Mouse (Mus musculus): ENCODE measurements around the gene Vasp.

Gene Vasp

GRCm38 (mm10) chr7:19236411-19236810, 35.2 kb downstream of the Vasp start:
- no peak for DNase-seq (ENCODE audit: low read depth, low spot score)

GRCm38 (mm10) chr7:19235092-19235671, 36.4 kb downstream of the Vasp start:
- DNase-seq (ENCODE audit: low read depth, low spot score): no peak

GRCm38 (mm10) chr7:19234652-19235051, 37.0 kb downstream of the Vasp start:
- DNase-seq (ENCODE audit: low read depth, low spot score): no peak

GRCm38 (mm10) chr7:19231849-19232248, 39.8 kb downstream of the Vasp start:
- no peak for DNase-seq (ENCODE audit: low read depth, low spot score)

GRCm38 (mm10) chr7:19230899-19231298, 40.7 kb downstream of the Vasp start:
- DNase-seq (ENCODE audit: low read depth, low spot score): no peak

- DNase-seq (ENCODE audit: low read depth, low spot score): no peak
Observed at GRCm38 (mm10) chr7:19230041-19230580, 41.5 kb downstream of the Vasp start.

- no peak for DNase-seq (ENCODE audit: low read depth, low spot score)
Observed at GRCm38 (mm10) chr7:19229404-19229803, 42.2 kb downstream of the Vasp start.

GRCm38 (mm10) chr7:19228793-19229148, 42.8 kb downstream of the Vasp start:
- DNase-seq (ENCODE audit: low read depth, low spot score): no peak

GRCm38 (mm10) chr7:19227883-19228792, 43.5 kb downstream of the Vasp start, which contains the start of gene Opa3:
Gene Opa3 (plus strand): TSS chr7:19228334.
- peak; percentile 100 for DNase-seq (ENCODE audit: low read depth, low spot score)

GRCm38 (mm10) chr7:19226817-19227797, 44.5 kb downstream of the Vasp start:
- peak; percentile 78 for DNase-seq (ENCODE audit: low read depth, low spot score)

- DNase-seq (ENCODE audit: low read depth, low spot score): no peak
Observed at GRCm38 (mm10) chr7:19224933-19225332, 46.7 kb downstream of the Vasp start.

GRCm38 (mm10) chr7:19222875-19223274, 48.7 kb downstream of the Vasp start:
- DNase-seq (ENCODE audit: low read depth, low spot score): no peak

GRCm38 (mm10) chr7:19222189-19222588, 49.4 kb downstream of the Vasp start:
- DNase-seq (ENCODE audit: low read depth, low spot score): no peak

GRCm38 (mm10) chr7:19220061-19220460, 51.6 kb downstream of the Vasp start:
- DNase-seq (ENCODE audit: low read depth, low spot score): peak; percentile 54

- no peak for DNase-seq (ENCODE audit: low read depth, low spot score)
Observed at GRCm38 (mm10) chr7:19217944-19218343, 53.7 kb downstream of the Vasp start.

- no peak for DNase-seq (ENCODE audit: low read depth, low spot score)
Observed at GRCm38 (mm10) chr7:19217492-19217891, 54.1 kb downstream of the Vasp start.

- DNase-seq (ENCODE audit: low read depth, low spot score): no peak
Observed at GRCm38 (mm10) chr7:19214940-19215339, 56.7 kb downstream of the Vasp start.

- DNase-seq (ENCODE audit: low read depth, low spot score): no peak
Observed at GRCm38 (mm10) chr7:19214369-19214768, 57.2 kb downstream of the Vasp start.

- DNase-seq (ENCODE audit: low read depth, low spot score): no peak
Observed at GRCm38 (mm10) chr7:19213385-19213784, 58.2 kb downstream of the Vasp start.

- DNase-seq (ENCODE audit: low read depth, low spot score): peak; percentile 26
Observed at GRCm38 (mm10) chr7:19211996-19212755, 59.4 kb downstream of the Vasp start, which contains the start of gene Gpr4. Gene Gpr4 (plus strand): TSS chr7:19212538.

All from CD4-positive, CD25-positive, alpha-beta regulatory T cell, adult 2 months (primary cell).